Mouse (Mus musculus) lung, embryonic 16.5 days (tissue): Measurements from ENCODE around the gene Tlr9. TPM values are rescaled to one million over a fixed set of nuclear protein-coding genes. Genes with fewer than 3 reads are reported as not detected.

Experiments
- microRNA counts: library from miRNA; unstranded; fragments of <30 nt; microRNA quantifications from one replicate; lab custom pipeline; 2016
- microRNA-seq: library from miRNA; unstranded; fragments of <30 nt; microRNA quantifications from one replicate; pipeline ENCODE4, GENCODE M21; 2016
- polyA plus RNA-seq: library from polyadenylated mRNA; unstranded; fragments of >200 nt; fragmentation: Nextera tagmentation; extraction: Ambion mirVana; gene quantifications from 2 replicates; pipeline ENCODE4 v1.2.1, GENCODE M21; 2015

The Tlr9 gene
- polyA plus RNA-seq, 1 experiment from 2014 or later = not detected

MicroRNAs encoded within 50 kb of the gene (microRNA counts, 519-probe panel; counts per million panel counts)
- 5,406 counts per million, percentile 99 among the panel's probes with 10 or more counts for microRNA mmu-let-7g (lab: Ali Mortazavi, UCI)

Small RNAs within 50 kb of the gene (microRNA-seq; reads per million reads assigned to microRNA genes)
- gene Mirlet7g = 81,056 reads per million, percentile 100 among the genes with 10 or more reads in this experiment

Other genes starting within 250 kb of the Tlr9 start
- 2.0 and 2.4 TPM in 2 replicates for gene Col6a4, start 125.8 kb upstream of the Tlr9 start, polyA plus RNA-seq
- 1.4 and 1.9 TPM in 2 replicates for gene Glyctk, start 64.5 kb upstream of the Tlr9 start, polyA plus RNA-seq
- 16.3 and 17.5 TPM in 2 replicates for gene Wdr82, start 51.7 kb upstream of the Tlr9 start, polyA plus RNA-seq
- 53.1 and 56.7 TPM in 2 replicates for gene Ppm1m, start 22.9 kb upstream of the Tlr9 start, polyA plus RNA-seq
- 69.8 and 69.9 TPM in 2 replicates for gene Twf2, start 19.5 kb upstream of the Tlr9 start, polyA plus RNA-seq
- gene Alas1, start 26.1 kb downstream of the Tlr9 start, polyA plus RNA-seq = 139 and 145 TPM in 2 replicates
- gene Poc1a, start 58.5 kb downstream of the Tlr9 start, polyA plus RNA-seq = 32.3 and 32.4 TPM in 2 replicates
- gene Dusp7, start 146.0 kb downstream of the Tlr9 start, polyA plus RNA-seq = 12.9 and 13.7 TPM in 2 replicates
- 951 and 977 TPM in 2 replicates for gene Rpl29, start 206.9 kb downstream of the Tlr9 start, polyA plus RNA-seq
- gene Acy1, start 215.7 kb downstream of the Tlr9 start, polyA plus RNA-seq = 25.0 and 29.7 TPM in 2 replicates
- gene Abhd14b, start 224.9 kb downstream of the Tlr9 start, polyA plus RNA-seq = 18.0 and 21.8 TPM in 2 replicates
- 52.8 and 56.0 TPM in 2 replicates for gene Abhd14a, start 225.1 kb downstream of the Tlr9 start, polyA plus RNA-seq
- 58.6 and 60.7 TPM in 2 replicates for gene Pcbp4, start 230.7 kb downstream of the Tlr9 start, polyA plus RNA-seq
- 0.18 TPM in 2 replicates for gene Gpr62, start 243.3 kb downstream of the Tlr9 start, polyA plus RNA-seq